In genomic region chr14:115042055-115042564, GRCm38 (mm10) we compare ENCODE assay signal across 8 mouse cellular contexts. TPM values are rescaled to one million over a fixed set of nuclear protein-coding genes. Genes with fewer than 3 reads are reported as not detected.
DNase-seq lines count a peak whose midpoint lies in the region; ATAC-seq lines count a peak whose summit lies in the region.

No protein-coding gene starts in this region.

- H3K27ac ChIP-seq in heart, embryonic 15.5 days: peak overlapping the region; percentile 96
- peak overlapping the region; percentile 87 for H3K27ac ChIP-seq in liver, embryonic 13.5 days
- H3K27ac ChIP-seq in stomach, embryonic 14.5 days (ENCODE audit: low read length): peak overlapping the region; percentile 93

- ATAC-seq in CD4-positive, CD25-positive, alpha-beta regulatory T cell, adult 4 months: peak; percentile 66
- ATAC-seq in heart, embryonic 15.5 days (replicated peaks; ENCODE audit: insufficient number of reproducible peaks, insufficient read depth, low FRiP score, low read depth): peak; percentile 83
- peak; percentile 71 for ATAC-seq in liver, embryonic 13.5 days (ENCODE audit: low read depth)
- peak; percentile 74 for ATAC-seq in stomach, embryonic 14.5 days (ENCODE audit: insufficient number of reproducible peaks, insufficient read depth, low FRiP score, low read depth)

- H3K27me3 ChIP-seq in heart, embryonic 15.5 days: no peaks in the 10 kb centered on the region
- H3K27me3 ChIP-seq in liver, embryonic 13.5 days: 0 out of 2 replicates have a peak, but pooled peaks cover 2% of the 10 kb centered on the region
- H3K27me3 ChIP-seq in stomach, embryonic 14.5 days (ENCODE audit: control insufficient read depth, insufficient read depth, low read length): no peaks in the 10 kb centered on the region

- peak overlapping the region; percentile 91 for H3K4me3 ChIP-seq in heart, embryonic 15.5 days
- peak overlapping the region; percentile 85 for H3K4me3 ChIP-seq in liver, embryonic 13.5 days (replicated peaks)
- H3K4me3 ChIP-seq in stomach, embryonic 14.5 days (ENCODE audit: low read depth, low read length): peak overlapping the region; percentile 76

- no peaks in the 10 kb centered on the region for H3K9me3 ChIP-seq in heart, embryonic 15.5 days (replicated peaks)
- H3K9me3 ChIP-seq in liver, embryonic 13.5 days (replicated peaks): no peaks in the 10 kb centered on the region
- H3K9me3 ChIP-seq in stomach, embryonic 14.5 days (ENCODE audit: control insufficient read depth, low read depth, low read length): no peaks in the 10 kb centered on the region

- H3K9ac ChIP-seq in heart, embryonic 15.5 days: peak overlapping the region; percentile 98
- peak overlapping the region; percentile 95 for H3K9ac ChIP-seq in liver, embryonic 13.5 days
- H3K9ac ChIP-seq in stomach, embryonic 14.5 days (replicated peaks; ENCODE audit: low read depth, low read length): peak overlapping the region; percentile 99

- H3K36me3 ChIP-seq in heart, embryonic 15.5 days: peaks cover 34% of the 10 kb centered on the region
- peaks cover 39% of the 10 kb centered on the region for H3K36me3 ChIP-seq in liver, embryonic 13.5 days
- peaks cover 40% of the 10 kb centered on the region for H3K36me3 ChIP-seq in stomach, embryonic 14.5 days (ENCODE audit: control insufficient read depth, insufficient read depth, low read length)

- under 1% methylated on average over 36 of the region's 51 CpGs for WGBS in heart, embryonic 15.5 days
- WGBS in liver, embryonic 13.5 days (ENCODE audit: insufficient replicate concordance): 1% methylated on average over 20 of the region's 51 CpGs
- WGBS in stomach, embryonic 14.5 days: under 1% methylated on average over 23 of the region's 51 CpGs

- DNase-seq in c-Kit-negative CD71-positive TER-119-positive erythroid progenitor cells, embryonic 14.5 days (ENCODE audit: low read depth, low spot score): peak; percentile 64
- peak; percentile 46 for DNase-seq in fibroblast of lung, adult 2 months (ENCODE audit: low read depth)
- DNase-seq in kidney, postnatal 25 days: peak; percentile 89 to 95
- DNase-seq in liver, embryonic 13.5 days: peak; percentile 72
- peak; percentile 68 to 77 for DNase-seq in natural killer cell, adult 2 months (ENCODE audit: low spot score in 2 of 2)

- peak overlapping the region; percentile 98 for H3K4me2 ChIP-seq in heart, embryonic 15.5 days
- H3K4me2 ChIP-seq in liver, embryonic 13.5 days: peak overlapping the region; percentile 94
- H3K4me2 ChIP-seq in stomach, embryonic 14.5 days (replicated peaks; ENCODE audit: low read depth, low read length): peak overlapping the region; percentile 60

- H3K4me1 ChIP-seq in heart, embryonic 15.5 days (replicated peaks): peaks cover 25% of the 10 kb centered on the region
- H3K4me1 ChIP-seq in liver, embryonic 13.5 days (replicated peaks): peaks cover 36% of the 10 kb centered on the region
- peaks cover 10% of the 10 kb centered on the region for H3K4me1 ChIP-seq in stomach, embryonic 14.5 days (ENCODE audit: control insufficient read depth, insufficient read depth, low read length)

RNA-seq across cellular contexts. Expression of gene Gpc5, which starts 49.9 kb away (rescaled TPM):
- polyA plus RNA-seq in CD4-positive, CD25-positive, alpha-beta regulatory T cell, adult 4 months (2017; shearing (Covaris generic)): under 1 TPM in 1 of 2 experiments, not detected in 1; 0.30 TPM
- 0.06 and 0.29 TPM in 2 replicates for polyA plus RNA-seq in heart, embryonic 15.5 days (2015; fragmentation: Nextera tagmentation; extraction: Ambion mirVana)
- 0.05 TPM in 1 of 2 replicates, not detected in the other for polyA plus RNA-seq in liver, embryonic 13.5 days (2015; fragmentation: Nextera tagmentation; extraction: Ambion mirVana)
- 0.39 and 0.48 TPM in 2 replicates for polyA plus RNA-seq in stomach, embryonic 14.5 days (2014; fragmentation: Nextera tagmentation; extraction: Ambion mirVana)

Comparison
In these comparisons a context has a peak if more than half of its experiments do, and no peak if none do; other contexts are left out.
1. Peak in every context shown above with its lines: DNase-seq, ATAC-seq, H3K4me3 ChIP-seq and H3K27ac ChIP-seq.